Mouse (Mus musculus): Measurements from ENCODE around the gene Dpm1.

Dpm1 gene

DNA sequence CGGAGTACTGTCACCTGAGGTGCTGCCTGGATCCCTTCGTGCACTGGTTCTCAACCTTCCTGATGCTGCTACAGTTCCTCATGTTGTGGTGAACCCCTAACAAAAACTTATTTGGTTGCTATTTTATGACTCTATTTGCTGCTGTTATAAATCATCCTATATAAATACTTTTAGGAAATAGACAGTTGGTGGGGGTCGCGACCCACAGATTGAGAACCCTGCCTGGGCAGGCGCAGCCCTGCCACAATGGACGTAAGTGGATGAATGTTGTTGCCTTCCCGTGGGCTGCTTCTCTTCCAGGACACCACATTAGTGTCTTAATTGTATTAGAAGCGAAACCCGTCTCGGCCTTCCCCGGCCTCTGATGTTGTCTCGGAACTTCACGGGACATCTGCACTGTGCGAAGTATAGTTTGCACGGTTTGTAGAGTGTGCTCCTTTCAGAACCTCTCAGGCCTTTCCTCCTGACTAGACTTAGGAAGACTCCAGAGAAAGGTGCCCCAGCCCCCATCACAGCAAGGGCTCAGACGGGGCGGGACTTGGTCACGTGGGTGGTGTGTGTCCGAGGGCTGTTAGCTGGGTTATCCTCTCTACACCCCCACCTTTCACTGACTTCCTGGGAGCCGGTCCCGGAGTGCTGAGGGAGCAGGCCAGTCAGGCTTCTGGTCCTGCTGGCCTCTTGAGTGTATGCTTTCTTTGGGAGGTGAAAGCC, 63.5 kb downstream of the Dpm1 start:
- no peak for DNase-seq (ENCODE audit: low spot score)

- DNase-seq (ENCODE audit: low spot score), result no peak
Observed at GRCm38 (mm10) chr2:168161978-168162377, 68.4 kb downstream of the Dpm1 start.

- no peak for DNase-seq (ENCODE audit: low spot score)
Observed at GRCm38 (mm10) chr2:168161514-168161971, 68.8 kb downstream of the Dpm1 start.

DNA sequence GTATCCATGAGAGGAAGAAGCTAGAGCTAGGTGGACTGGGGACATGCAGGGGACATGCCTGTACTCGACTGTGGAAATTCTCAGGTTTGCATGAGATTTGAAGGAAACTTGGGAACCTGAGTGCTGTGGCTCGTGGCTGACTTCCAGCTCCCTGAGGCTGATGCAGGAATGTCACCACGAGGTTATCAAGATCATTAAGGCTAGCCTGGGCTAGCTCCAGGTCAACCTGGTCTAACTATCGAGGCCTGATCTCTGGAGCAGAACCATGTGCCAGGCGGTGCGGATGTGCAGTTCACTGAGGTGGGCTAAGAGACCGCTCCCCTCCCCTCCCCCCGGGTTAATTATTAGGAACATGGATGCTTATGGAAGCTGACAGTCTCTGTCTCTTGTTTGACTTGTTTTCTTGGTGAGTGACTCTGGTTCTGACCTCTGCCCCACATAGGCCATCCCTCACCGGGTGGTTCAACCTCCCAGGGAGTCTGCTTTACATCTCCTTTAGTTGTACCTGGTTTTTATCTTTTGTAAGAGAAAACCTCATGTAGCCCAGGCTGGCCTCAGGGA, 69.9 kb downstream of the Dpm1 start:
- DNase-seq (ENCODE audit: low spot score), result no peak

Measured in ovary, postnatal 10 days (tissue).